Comparison of ENCODE assay signal across 8 mouse cellular contexts in the genomic region with DNA sequence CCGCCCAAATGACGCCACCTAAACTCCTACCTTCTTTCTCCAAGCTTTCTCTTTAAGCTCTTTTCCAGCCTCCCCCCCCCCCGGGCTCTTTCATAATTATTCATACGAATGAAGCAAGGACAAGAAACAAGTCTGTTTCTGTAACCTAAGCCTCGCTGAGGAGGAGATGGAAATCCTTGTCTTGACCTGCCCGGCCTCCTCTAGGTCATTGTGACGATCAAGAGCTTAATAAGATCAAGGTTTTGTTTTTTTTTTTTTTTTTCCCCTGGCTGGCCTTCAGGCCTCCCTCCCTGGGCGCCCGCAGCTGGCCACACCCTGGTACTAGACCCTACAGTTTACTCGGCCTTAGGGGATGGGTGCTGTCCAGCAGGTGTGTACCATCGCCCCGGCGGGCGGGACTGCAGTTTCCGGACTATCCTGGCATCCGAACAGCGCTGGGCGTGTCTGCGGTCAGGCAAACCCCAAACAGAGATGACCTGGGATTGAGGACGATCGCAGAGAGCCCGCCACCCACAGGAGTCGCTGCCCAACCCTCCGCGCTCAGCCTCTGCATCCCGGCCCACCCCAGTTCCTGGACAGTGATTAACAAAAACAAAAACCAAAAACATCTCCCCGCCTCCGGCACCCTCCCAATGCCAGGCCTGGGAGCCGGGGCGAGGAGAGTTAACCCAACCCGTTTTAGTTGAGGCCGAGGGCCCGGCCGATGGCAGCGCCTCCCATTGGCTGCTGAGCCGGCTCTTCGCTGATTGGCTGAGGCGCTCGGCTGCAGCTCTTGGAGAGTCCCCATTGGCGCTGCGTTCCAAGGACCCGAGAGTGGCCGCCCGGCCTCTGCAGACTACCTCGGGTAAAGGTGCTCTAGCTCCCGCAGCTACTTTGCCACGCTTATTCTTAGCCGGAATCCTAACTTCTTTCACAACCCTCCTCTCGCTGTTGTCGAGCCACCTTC. TPM values are rescaled to one million over a fixed set of nuclear protein-coding genes. Genes with fewer than 3 reads are reported as not detected.
DNase-seq lines count a peak whose midpoint lies in the region; ATAC-seq lines count a peak whose summit lies in the region.

A gene (plus strand): TSS at position 795 of the 946 bp plus-strand sequence.

- peak within 1 kb of the TSS; percentile 95 for H3K4me2 ChIP-seq in hindbrain, embryonic 11.5 days (replicated peaks; ENCODE audit: low read depth, low read length)

- peaks cover 2% of the 10 kb centered on the region; the same call in 1 of the 2 replicates for H3K27me3 ChIP-seq in hindbrain, embryonic 11.5 days (ENCODE audit: control insufficient read depth, insufficient read depth, low read length)

- peak; percentile 96 for DNase-seq in Muller cell, postnatal 12 days (ENCODE audit: inconsistent ontology term)
- peak; percentile 94 for DNase-seq in cerebellum, adult 9-11 months
- DNase-seq in frontal cortex, adult 2 months (ENCODE audit: extremely low spot score in 1 of 2, low spot score in 1 of 2) = peak; percentile 87 to 92
- peak; percentile 87 for DNase-seq in hindbrain, embryonic 11.5 days (ENCODE audit: low spot score)
- peak; percentile 84 to 92 for DNase-seq in layer of hippocampus, postnatal 10 days (ENCODE audit: low spot score in 2 of 2)
- DNase-seq in lung, postnatal 10 days = peak; percentile 95
- peak; percentile 92 for DNase-seq in ovary, postnatal 36 days (ENCODE audit: low spot score)
- DNase-seq in thymus, postnatal 25 days = peak; percentile 89

- no peaks in the 10 kb centered on the region for H3K36me3 ChIP-seq in hindbrain, embryonic 11.5 days (ENCODE audit: control insufficient read depth, insufficient read depth, low read length)

- WGBS in hindbrain, embryonic 11.5 days = 2% methylated on average over 50 of the region's 50 CpGs

- H3K9ac ChIP-seq in hindbrain, embryonic 11.5 days (ENCODE audit: low read depth, low read length) = peak within 1 kb of the TSS; percentile 64

- ATAC-seq in hindbrain, embryonic 11.5 days (ENCODE audit: low FRiP score) = peak; percentile 96

- peak within 1 kb of the TSS; percentile 42 for H3K4me3 ChIP-seq in hindbrain, embryonic 11.5 days (ENCODE audit: low read depth, low read length)

- no peaks in the 10 kb centered on the region for H3K9me3 ChIP-seq in hindbrain, embryonic 11.5 days (ENCODE audit: control insufficient read depth, low read length)

- H3K27ac ChIP-seq in hindbrain, embryonic 11.5 days (ENCODE audit: low read depth, low read length) = no peak within 1 kb of the TSS

- H3K4me1 ChIP-seq in hindbrain, embryonic 11.5 days (replicated peaks; ENCODE audit: control insufficient read depth, insufficient read depth, low read length) = no peaks in the 10 kb centered on the region

RNA-seq across cellular contexts. Expression of the gene that starts here (rescaled TPM):
- 15.3 and 15.5 TPM in 2 replicates for polyA plus RNA-seq in frontal cortex, adult 2 months (2012; rRNA removed)
- 1.6 and 1.8 TPM in 2 replicates for polyA plus RNA-seq in hindbrain, embryonic 11.5 days (2014; fragmentation: Nextera tagmentation; extraction: Ambion mirVana)
- total RNA-seq in layer of hippocampus, postnatal 10 days (2021) = 1 to 10 TPM; 4.3 to 4.4 TPM
